Mouse (Mus musculus) E14TG2a.4 (cell line): ENCODE measurements around the gene Glud1.

ENCODE experiments used
- H3K27me3 ChIP-seq: 2 replicates; pipeline ENCODE4 v1.6.1; 2014; ENCODE audit warnings: low read length, control low read depth; ENCODE audit not compliant: insufficient read depth
- H3K36me3 ChIP-seq: 2 replicates; pipeline ENCODE4 v1.6.1; 2014; ENCODE audit warnings: low read length, control low read depth; ENCODE audit not compliant: insufficient read depth
- H3K4me1 ChIP-seq: replicated peaks from 2 replicates; pipeline ENCODE4 v1.6.1; 2014; ENCODE audit warnings: low read depth, low read length, control low read depth
- H3K4me3 ChIP-seq: replicated peaks from 2 replicates; pipeline ENCODE4 v1.5.1; 2014; ENCODE audit warnings: mild to moderate bottlenecking, low read length
- H3K9me3 ChIP-seq: 2 replicates; pipeline ENCODE4 v1.6.1; 2014; ENCODE audit warnings: low read length, control low read depth
- CTCF ChIP-seq: conservative IDR thresholded peaks from 2 replicates; pipeline ENCODE4 v1.5.1; 2014; ENCODE audit warnings: low read length
- NANOG ChIP-seq: IDR thresholded peaks from 2 replicates; pipeline ENCODE4 v1.6.1; 2014; ENCODE audit warnings: borderline replicate concordance, low read length, mixed read lengths
- POU5F1 ChIP-seq: IDR thresholded peaks from 2 replicates; pipeline ENCODE4 v1.6.1; 2014; ENCODE audit warnings: low read length, borderline replicate concordance

Gene Glud1

GRCm38 (mm10) chr14:34339446-34339845 is 28.9 kb downstream of the Glud1 start:
- Histone ChIP-seq H3K4me3 (no peak overlapping the region), H3K4me1 (no peaks in the 10 kb centered on the region; the same call in 1 of the 2 replicates), H3K9me3 (no peaks in the 10 kb centered on the region), H3K27me3 (no peaks in the 10 kb centered on the region), H3K36me3 (peaks cover 96% of the 10 kb centered on the region)
- TF ChIP-seq CTCF, result no peak
- no peak for TF ChIP-seq NANOG
- TF ChIP-seq POU5F1, result no peak

DNA sequence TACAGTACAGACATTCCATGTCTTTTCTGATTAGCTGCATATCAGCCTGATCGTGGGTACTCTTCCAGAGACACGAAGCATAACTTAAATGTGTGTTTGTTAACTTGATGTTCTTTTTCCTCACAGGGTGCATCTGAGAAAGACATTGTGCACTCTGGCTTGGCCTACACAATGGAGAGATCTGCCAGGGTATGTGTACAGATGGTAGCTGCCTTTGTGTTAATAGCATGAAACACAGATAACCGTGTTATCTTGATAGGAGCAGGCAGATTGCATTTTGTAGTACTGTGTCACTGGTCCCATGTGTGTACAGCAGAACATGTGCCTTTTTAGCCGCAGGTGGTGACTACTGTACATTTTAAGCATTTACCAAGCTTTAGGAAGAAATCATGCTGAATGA is 31.5 kb downstream of the Glud1 start:
- H3K36me3 ChIP-seq, result peaks cover 82% of the 10 kb centered on the region
- no peak overlapping the region for H3K4me3 ChIP-seq
- H3K9me3 ChIP-seq, result no peaks in the 10 kb centered on the region
- TF ChIP-seq POU5F1, result no peak
- H3K27me3 ChIP-seq, result no peaks in the 10 kb centered on the region
- peaks cover 10% of the 10 kb centered on the region for H3K4me1 ChIP-seq

DNA sequence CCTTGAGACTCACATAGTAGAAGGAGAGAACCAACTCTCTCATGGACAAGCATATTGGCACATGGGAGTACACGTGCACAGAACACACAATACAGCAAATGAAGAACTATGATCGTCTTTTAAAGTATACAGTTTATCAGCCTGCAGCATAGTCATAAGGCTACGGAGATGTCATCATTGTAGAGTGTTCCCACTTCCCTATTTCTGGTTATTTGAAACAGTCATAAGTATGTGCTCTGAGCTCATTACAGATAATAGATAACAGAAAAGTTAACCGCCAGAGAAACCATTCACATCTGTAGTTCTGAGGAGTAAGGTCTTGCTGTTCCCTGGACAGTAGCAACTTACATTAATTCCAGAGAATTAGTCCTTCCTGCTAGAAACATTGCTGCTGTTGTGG is 32.6 kb downstream of the Glud1 start:
- H3K36me3 ChIP-seq, result peaks cover 78% of the 10 kb centered on the region
- no peaks in the 10 kb centered on the region for H3K27me3 ChIP-seq
- no peaks in the 10 kb centered on the region for H3K9me3 ChIP-seq
- peaks cover 21% of the 10 kb centered on the region for H3K4me1 ChIP-seq
- TF ChIP-seq POU5F1 (no peak), NANOG (no peak), CTCF (no peak)
- no peak overlapping the region for H3K4me3 ChIP-seq

DNA sequence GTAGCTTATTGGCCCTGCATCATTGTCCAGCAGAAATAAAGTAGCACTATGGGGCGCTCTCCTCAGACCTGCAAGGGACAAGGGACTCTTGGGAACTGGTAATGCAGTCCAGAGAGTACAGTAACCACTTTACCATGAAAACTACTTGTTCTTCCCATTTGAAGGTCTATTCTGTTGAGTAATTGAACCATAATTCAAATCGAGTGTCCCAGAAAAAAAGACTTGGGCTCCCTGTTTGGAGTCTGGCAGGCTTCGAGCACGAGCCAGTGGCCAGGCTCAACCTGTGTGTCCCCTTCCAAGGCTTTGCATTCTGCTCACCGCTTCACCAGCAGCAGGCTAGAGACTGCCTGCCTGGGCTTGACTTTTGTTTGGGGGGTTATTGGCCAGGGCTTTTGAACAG is 33.8 kb downstream of the Glud1 start:
- Histone ChIP-seq H3K27me3 (no peaks in the 10 kb centered on the region), H3K9me3 (no peaks in the 10 kb centered on the region), H3K4me1 (peaks cover 34% of the 10 kb centered on the region), H3K4me3 (no peak overlapping the region), H3K36me3 (peaks cover 66% of the 10 kb centered on the region)
- TF ChIP-seq POU5F1 (no peak), CTCF (no peak), NANOG (no peak)

DNA sequence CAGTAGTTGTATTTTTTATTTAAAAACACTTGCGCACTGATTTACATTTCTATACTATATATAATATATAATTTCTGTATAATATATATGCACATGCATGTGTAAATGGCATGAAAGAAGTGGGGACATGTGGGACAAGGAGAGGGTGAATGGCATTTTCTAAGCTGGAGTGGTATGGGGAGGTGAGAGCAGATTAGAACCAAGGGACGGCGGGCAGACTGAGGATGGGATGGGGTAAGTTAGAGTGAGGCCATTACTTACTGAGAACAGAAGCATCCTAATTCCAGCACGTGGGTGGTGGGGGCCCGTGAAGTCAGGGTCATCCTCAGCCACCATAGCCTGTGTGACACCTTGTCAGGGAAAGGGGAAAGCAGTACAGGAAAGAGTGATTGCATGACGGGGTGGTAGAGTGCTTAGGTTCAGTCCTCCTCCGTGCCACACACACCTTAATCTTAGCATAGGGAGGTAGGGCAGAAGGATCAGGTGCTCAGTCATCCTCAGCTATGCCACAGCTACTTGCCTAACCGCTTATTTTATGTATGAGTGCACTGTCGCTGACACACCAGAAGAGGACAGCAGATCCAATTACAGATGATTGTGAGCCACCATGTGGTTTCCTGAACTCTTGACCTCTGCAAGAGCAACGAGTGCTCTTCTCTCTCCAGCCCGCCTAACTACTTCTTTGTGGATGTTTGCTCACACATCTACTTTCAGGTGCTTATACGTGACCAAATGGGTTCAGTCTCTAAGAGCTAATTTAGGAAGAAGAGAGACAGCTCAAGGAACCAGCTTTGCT is 35.4 kb downstream of the Glud1 start:
- Histone ChIP-seq H3K4me3 (no peak overlapping the region), H3K27me3 (no peaks in the 10 kb centered on the region), H3K4me1 (peaks cover 45% of the 10 kb centered on the region), H3K36me3 (peaks cover 51% of the 10 kb centered on the region), H3K9me3 (no peaks in the 10 kb centered on the region)
- peak; percentile 44 for TF ChIP-seq CTCF
- TF ChIP-seq POU5F1, result no peak

DNA sequence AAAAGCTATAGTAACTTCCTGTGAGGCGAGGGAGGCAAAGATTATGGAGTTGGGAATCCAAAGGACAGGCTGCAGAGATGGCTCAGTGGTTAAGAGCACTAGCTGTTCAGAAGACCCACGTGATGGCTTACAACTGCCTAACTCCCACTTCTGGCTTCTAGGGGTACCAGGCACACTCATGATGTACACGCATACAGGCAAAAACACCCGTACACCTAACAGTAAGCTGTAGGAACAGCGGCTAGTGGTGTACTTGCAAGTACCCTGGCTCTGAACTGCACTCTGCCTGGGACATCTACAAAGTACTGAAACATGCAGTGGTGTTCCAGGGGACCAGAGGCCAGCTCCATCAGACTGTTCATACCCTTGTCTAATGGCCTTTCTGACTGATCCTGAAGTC is 36.6 kb downstream of the Glud1 start:
- H3K27me3 ChIP-seq, result no peaks in the 10 kb centered on the region

DNA sequence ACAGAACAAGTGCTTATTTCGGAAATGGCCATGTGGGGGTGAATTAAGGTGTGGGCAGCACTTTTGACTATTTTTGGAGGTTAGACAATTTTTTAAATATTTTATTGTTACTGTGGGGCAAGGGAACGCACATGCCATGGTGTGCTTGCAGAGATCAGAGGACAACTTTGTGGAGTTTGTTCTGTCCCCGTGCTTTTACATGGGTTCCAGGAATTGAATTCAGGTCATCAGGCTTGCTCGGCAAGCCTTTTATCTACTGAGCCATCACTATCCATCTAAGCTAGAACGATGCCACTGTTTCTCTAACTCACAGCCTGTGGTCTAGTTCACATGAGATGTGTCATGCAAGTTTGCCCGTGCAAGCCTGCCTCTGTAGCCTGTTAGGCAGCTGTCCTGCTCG is 37.8 kb downstream of the Glud1 start:
- peaks cover 32% of the 10 kb centered on the region for H3K36me3 ChIP-seq
- peaks cover 69% of the 10 kb centered on the region for H3K4me1 ChIP-seq
- H3K9me3 ChIP-seq, result no peaks in the 10 kb centered on the region
- H3K27me3 ChIP-seq, result no peaks in the 10 kb centered on the region
- no peak overlapping the region for H3K4me3 ChIP-seq
- TF ChIP-seq NANOG, result no peak
- TF ChIP-seq CTCF, result no peak
- no peak for TF ChIP-seq POU5F1

More for the DNA sequence above, 36.6 kb downstream of the Glud1 start:
- Histone ChIP-seq H3K4me3 (no peak overlapping the region), H3K9me3 (no peaks in the 10 kb centered on the region), H3K36me3 (peaks cover 44% of the 10 kb centered on the region), H3K4me1 (peaks cover 56% of the 10 kb centered on the region)
- TF ChIP-seq CTCF (no peak), NANOG (no peak), POU5F1 (no peak)

DNA sequence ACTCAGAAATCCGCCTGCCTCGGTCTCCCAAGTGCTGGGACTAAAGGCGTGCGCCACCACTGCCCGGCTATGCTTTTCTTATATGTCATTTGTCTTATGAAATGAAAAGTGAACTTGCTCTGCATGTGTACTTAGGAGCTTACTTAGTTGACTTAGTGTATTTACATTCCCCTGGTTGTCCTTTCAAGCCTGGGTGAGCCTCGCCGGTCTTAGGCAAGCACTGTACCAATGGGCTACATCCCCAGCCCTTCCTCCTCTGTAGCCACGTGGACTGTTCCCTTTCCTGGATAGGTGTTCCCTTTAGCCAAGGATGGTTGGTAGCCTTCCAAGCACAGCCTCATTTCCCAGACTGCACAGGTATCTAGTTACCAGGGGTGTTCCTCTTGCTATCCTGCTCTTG is 38.5 kb downstream of the Glud1 start:
- no peaks in the 10 kb centered on the region for H3K27me3 ChIP-seq
- H3K4me1 ChIP-seq, result peaks cover 76% of the 10 kb centered on the region
- peak overlapping the region; percentile 26; the same call in 1 of the 2 replicates for H3K4me3 ChIP-seq
- TF ChIP-seq POU5F1, result no peak
- TF ChIP-seq CTCF, result no peak
- no peak for TF ChIP-seq NANOG
- H3K9me3 ChIP-seq, result no peaks in the 10 kb centered on the region
- peaks cover 27% of the 10 kb centered on the region for H3K36me3 ChIP-seq

GRCm38 (mm10) chr14:34351660-34352059 is 41.1 kb downstream of the Glud1 start:
- H3K4me3 ChIP-seq, result peak overlapping the region; percentile 7; the same call in 1 of the 2 replicates
- TF ChIP-seq CTCF (no peak), POU5F1 (no peak), NANOG (no peak)
- no peaks in the 10 kb centered on the region for H3K9me3 ChIP-seq
- no peaks in the 10 kb centered on the region for H3K27me3 ChIP-seq
- H3K36me3 ChIP-seq, result 0 out of 2 replicates have a peak, but pooled peaks cover 11% of the 10 kb centered on the region
- peaks cover 93% of the 10 kb centered on the region for H3K4me1 ChIP-seq
